Mouse (Mus musculus) testis, adult 2 months (tissue): ENCODE data around the gene Gm26602.

Experiments
- CTCF ChIP-seq: fragments of 200-500 bp; IDR thresholded peaks from 2 replicates; pipeline ENCODE4 v1.5.1; 2012; ENCODE audit warnings: low read depth, mild to moderate bottlenecking, inconsistent platforms, low read length, moderate library complexity; ENCODE audit not compliant: control insufficient read depth, insufficient read depth, insufficient replicate concordance
- POLR2A ChIP-seq: fragments of 200-500 bp; IDR thresholded peaks from 2 replicates; pipeline ENCODE4 v1.6.1; 2012; ENCODE audit warnings: low read depth, mild to moderate bottlenecking, inconsistent platforms, low read length, moderate library complexity; ENCODE audit not compliant: control insufficient read depth

DNA sequence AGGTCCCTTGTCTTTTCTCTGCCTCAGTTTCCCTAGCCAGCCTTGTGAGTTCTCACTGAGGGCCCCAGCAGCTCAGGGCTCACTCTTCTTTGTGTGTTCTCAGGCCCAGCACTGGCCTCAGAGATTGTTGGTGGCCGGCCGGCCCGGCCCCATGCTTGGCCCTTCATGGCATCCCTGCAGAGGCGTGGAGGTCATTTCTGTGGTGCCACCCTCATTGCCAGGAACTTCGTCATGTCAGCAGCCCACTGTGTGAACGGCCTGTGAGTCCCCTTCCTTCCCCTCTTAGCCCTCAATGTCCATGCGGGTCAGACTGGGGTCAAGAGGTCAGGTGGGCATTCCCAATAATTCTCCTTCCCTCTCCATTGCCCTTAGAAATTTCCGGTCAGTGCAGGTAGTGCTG is 24.0 kb upstream of the Gm26602 start:
- TF ChIP-seq CTCF (no peak), POLR2A (no peak)
